Mouse (Mus musculus) ES-Bruce4 (cell line): ENCODE results near the gene Numb.

Source experiments
- CTCF ChIP-seq: IDR thresholded peaks from one replicate; pipeline ENCODE4 v1.8.1; 2011; ENCODE audit warnings: low read depth, low read length
- EP300 ChIP-seq: IDR thresholded peaks from 2 replicates; pipeline ENCODE4 v1.6.1; 2011; ENCODE audit warnings: low read depth, low read length; ENCODE audit not compliant: insufficient read depth
- POLR2A ChIP-seq: IDR thresholded peaks from one replicate; pipeline ENCODE4 v1.8.1; 2011; ENCODE audit warnings: low read length; ENCODE audit not compliant: insufficient read depth

DNA sequence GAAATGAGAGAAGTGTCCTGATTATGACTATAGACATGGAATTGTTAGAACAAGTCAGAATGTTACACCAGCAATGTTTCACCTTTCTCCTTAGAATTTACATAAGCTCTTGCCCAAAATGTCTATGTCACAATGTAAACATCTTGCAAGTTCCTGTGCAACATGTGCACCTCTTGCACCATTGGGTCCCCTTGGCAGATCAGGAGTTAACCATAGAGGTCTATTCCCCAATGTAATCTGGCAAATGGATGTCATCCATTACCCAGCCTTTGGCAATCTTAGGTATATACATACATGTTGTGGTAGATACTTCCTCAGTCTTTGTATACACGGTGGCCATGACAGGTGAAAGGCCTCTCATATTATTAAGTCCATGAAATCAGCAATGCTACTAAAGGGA lies 32.6 kb downstream of the Numb start:
- TF ChIP-seq CTCF: no peak
- TF ChIP-seq EP300: no peak
- TF ChIP-seq POLR2A: no peak
